Mouse (Mus musculus): ENCODE measurements around the gene Gpr3.

Gene Gpr3

DNA sequence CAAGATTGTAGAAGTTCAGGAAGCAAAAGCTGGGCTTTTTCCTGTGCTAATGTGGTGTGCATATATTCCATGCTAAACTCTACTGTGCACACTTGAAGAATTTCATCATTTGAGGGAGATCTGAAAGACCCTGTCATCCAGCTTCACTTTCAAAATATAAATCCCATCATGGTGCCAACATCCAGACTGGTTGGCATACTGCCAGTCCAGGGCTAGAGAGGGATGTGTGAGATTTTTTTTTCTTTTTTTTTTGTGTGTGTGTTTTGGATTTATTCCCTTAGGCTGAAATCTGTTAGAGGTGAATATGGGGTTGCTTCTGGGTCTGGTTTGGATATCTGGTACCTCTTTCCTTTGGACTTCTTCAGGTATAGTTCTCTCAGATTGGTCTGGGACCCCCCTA, 41.7 kb downstream of the Gpr3 start:
- no peak for DNase-seq (ENCODE audit: low spot score in 2 of 2)

DNA sequence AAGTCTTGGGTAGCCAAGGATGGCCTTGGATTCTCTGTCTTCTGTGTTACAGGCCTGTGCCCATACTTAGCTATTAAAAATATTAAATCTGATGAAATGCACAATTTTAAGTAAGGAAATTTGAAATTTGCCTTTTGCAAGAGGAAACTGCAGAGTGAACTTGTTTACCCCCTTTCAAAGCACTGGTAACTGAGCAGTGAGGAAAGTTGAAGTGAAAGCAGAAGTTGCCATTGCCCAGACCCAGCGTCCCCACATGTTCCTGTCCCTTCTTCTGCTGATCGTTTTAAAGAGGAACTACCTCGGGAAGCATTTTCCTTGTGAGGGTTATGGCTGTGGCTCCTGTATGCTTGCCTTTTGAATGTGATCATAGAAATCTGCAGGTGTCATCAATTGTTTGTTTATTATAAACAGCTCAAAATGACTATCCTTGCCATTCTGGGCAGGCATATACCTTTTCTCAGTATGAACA, 42.2 kb downstream of the Gpr3 start:
- DNase-seq (ENCODE audit: low spot score in 2 of 2) = no peak

DNA sequence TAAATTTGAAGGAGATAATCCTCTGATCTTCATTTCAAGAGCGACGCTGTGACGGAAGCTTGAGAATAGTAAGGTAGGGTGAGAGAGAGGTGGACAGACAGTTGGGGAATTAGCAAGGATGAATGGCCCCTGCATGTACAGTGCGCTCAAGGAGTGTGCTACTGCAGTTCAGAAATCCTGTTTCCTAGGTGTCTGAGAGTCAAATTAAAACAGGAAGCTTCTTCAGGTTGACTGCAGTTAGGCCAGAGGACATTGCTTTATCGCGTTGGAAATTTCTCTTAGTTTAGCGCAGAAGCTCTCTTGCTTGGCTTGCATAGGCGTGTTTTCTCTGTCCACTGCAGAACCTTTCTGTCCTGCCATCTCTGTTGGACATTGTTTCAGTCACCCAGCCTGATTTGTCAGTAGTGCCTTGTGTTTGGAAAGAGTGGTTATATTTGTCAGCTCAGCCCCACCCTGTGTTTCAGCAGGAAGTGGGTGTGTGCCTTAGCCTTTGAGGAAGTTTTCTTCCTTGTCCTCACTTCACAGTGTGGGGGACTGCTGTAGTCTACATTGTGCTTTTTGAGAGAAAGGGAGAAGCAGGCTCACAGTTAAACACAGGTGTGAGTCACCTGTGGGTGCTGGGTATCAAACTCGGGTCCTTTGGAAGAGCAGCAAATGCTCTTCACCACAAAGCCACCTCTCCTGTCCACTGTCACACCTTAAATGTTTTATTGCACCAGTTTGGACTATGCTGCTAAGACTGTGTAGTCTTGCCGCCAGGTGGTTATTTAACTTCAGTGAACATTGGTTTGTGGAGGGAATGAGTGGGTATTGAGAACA, 42.9 kb downstream of the Gpr3 start:
- DNase-seq (ENCODE audit: low spot score in 2 of 2) = no peak

DNA sequence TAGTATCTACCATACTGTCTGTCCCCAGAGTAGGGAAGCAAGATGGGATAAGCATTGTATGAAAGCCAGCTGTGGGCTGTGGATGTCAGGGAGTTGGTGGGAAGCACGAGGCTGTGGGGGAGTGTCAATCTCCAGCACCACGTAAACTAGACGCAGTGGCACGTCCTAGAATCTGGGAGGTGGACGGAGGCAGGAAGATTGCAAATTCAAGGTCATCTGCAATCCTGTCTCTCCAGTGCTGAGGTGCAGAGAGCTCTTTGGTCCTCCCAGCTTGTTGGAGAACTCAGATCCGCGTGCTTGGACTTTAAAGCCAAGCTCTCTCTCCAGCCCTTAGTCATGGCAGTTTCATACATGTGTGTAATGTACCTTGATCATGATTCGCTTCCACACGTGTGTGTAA, 45.6 kb downstream of the Gpr3 start:
- no peak for DNase-seq (ENCODE audit: low spot score in 2 of 2)

DNA sequence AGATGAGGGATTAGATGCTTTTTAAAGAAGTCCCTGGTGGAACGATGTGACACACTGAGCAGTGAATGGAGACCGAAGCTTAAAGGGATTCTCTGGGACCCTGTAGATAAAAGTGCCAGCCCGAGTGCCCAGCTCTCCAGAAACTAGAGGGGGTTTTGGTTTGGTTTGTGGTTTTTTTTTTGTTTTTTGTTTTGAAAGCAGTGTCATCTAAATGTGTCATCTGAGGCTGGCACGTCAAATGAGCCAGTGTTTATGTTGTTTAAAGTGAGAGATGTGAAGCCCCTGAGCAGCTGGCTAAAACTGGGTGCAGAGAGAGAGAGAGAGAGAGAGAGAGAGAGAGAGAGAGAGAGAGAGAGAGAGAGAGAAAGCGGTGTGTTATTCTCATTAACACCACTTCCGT, 50.1 kb downstream of the Gpr3 start:
- no peak for DNase-seq (ENCODE audit: low spot score in 2 of 2)

DNA sequence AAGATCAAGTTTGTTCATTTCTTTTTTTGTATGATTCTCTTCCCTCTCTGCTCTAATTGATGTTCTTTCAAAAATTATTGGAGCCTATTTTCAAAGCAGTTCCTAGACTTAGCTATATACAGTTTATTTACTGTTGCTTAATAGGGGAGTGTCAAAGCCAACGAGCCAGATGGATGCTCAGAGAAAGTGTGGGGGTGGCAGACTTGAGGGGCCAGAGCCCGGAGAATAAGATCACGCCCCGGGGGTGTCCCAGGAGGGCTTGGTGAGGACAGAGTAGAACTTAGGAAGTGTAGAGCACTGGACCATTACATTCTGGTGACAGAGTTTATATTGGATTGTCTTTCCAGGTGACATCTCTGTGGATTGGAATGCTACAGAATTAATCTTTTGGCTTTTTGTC, 51.5 kb downstream of the Gpr3 start:
- DNase-seq (ENCODE audit: low spot score in 2 of 2) = no peak

DNA sequence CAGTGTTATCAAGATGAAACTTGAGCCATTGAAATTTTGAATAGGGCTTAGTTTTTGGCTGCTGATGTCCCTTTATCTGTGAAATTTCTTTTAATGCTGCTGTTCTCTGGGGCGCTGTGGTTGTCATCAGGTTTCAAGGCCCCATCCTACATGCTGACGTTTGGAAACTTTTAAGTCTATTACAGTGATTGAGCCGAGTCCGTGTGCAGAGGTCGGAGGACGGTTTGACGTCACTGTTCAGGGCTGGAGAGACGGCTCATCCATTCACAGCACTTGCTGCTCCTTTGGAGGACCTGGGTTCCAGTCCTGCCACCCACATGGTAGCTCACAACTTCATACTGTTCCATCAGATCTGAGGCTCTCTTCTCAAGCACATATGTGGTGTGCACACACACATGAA, 52.1 kb downstream of the Gpr3 start:
- no peak for DNase-seq (ENCODE audit: low spot score in 2 of 2)

DNA sequence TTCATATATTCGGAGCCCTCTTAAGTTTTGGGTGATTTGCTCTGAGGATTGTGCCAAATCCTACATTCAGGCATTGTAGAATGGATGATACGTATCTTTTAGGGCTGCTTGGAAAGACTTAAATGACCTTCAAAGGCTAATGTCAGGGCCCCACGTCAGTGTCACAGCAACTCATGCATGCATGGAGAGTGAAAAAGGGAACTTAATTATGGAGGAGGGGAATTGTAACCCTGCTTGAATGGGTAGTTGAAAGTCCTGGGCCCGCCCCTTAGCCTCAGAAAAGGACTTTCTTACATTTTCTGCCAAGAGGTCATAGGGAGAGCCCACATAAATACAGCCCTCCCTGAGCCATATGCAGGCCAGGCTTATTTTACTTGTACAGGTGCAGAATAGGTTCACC, 52.7 kb downstream of the Gpr3 start:
- no peak for DNase-seq (ENCODE audit: low spot score in 2 of 2)
